Comparison of ENCODE assay signal across 20 mouse cellular contexts in the genomic region with DNA sequence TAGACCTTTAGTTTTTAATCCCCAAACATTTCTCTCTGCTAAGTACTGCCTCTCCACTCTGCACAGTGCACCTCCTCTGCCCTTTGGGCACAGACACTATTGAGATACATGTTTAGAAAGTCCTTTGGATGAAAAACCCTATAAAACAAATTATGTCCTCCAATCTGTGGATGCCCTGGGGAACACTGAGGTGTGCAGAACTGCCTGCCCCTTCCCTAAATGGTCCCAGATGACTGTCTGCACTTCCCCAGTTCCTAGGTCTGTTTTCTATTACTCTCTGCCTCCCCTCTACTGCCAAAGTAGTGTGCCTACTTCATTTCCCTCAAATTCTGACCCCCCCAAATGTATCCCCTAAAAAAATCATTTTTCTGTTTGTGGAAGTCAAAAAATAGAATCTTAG.
DNase-seq lines count a peak whose midpoint lies in the region; ATAC-seq lines count a peak whose summit lies in the region.
"Had no signal": no experiment of that assay in that cellular context is flagged by ENCODE, and none has a peak within 500 bp of the region (broad histone marks: within the 10 kb centered on the region; RNA-seq: fewer than 3 reads in every experiment).

No protein-coding gene starts in this region.

- H3K36me3 ChIP-seq in hindbrain, embryonic 16.5 days (ENCODE audit: control insufficient read depth, insufficient read depth, low read length) = no peaks in the 10 kb centered on the region
- no peaks in the 10 kb centered on the region for H3K36me3 ChIP-seq in hindbrain, embryonic 12.5 days
- no peaks in the 10 kb centered on the region for H3K36me3 ChIP-seq in embryonic facial prominence, embryonic 10.5 days (replicated peaks)
- H3K36me3 ChIP-seq in limb, embryonic 10.5 days = no peaks in the 10 kb centered on the region
- H3K36me3 ChIP-seq: embryonic facial prominence, embryonic 13.5 days; heart, embryonic 15.5 days had no signal

- H3K4me2 ChIP-seq in hindbrain, embryonic 16.5 days (ENCODE audit: low read length) = no peak overlapping the region
- H3K4me2 ChIP-seq in hindbrain, embryonic 12.5 days (replicated peaks) = no peak overlapping the region
- H3K4me2 ChIP-seq: embryonic facial prominence, embryonic 13.5 days; forebrain, embryonic 13.5 days; heart, embryonic 11.5 days; heart, embryonic 15.5 days had no signal

- H3K27me3 ChIP-seq in hindbrain, embryonic 16.5 days (replicated peaks; ENCODE audit: control insufficient read depth, insufficient read depth, low read length) = no peaks in the 10 kb centered on the region
- no peaks in the 10 kb centered on the region for H3K27me3 ChIP-seq in hindbrain, embryonic 12.5 days
- H3K27me3 ChIP-seq in embryonic facial prominence, embryonic 10.5 days (replicated peaks; ENCODE audit: low read depth, poor library complexity, severe bottlenecking) = peaks cover 30% of the 10 kb centered on the region; the same call in 1 of the 2 replicates
- no peaks in the 10 kb centered on the region for H3K27me3 ChIP-seq in limb, embryonic 10.5 days (ENCODE audit: low read depth, poor library complexity, severe bottlenecking)
- H3K27me3 ChIP-seq: forebrain, embryonic 13.5 days; heart, embryonic 15.5 days had no signal

- DNase-seq in embryonic facial prominence, embryonic 10.5 days (ENCODE audit: low spot score) = peak; percentile 60
- DNase-seq in limb, embryonic 10.5 days (ENCODE audit: low spot score) = peak; percentile 60
- peak; percentile 18 for DNase-seq in mesoderm, embryonic 11.5 days (ENCODE audit: low read depth, low spot score)
- no peak for DNase-seq in retina, embryonic 14.5 days (ENCODE audit: low spot score)
- DNase-seq in layer of hippocampus, adult 8-10 months (ENCODE audit: low spot score in 2 of 2) = no peak
- DNase-seq in spleen, adult 12 weeks (ENCODE audit: low spot score) = no peak
- DNase-seq: adrenal gland, adult 2 months; adrenal gland, postnatal 36 days; forebrain, postnatal 0 days; gastrocnemius, postnatal 10 days; heart, adult 2 months; heart, postnatal 14 days; kidney, adult 11 months had no signal

- no peaks in the 10 kb centered on the region for H3K9me3 ChIP-seq in hindbrain, embryonic 16.5 days (ENCODE audit: control insufficient read depth, low read length)
- H3K9me3 ChIP-seq in hindbrain, embryonic 12.5 days (replicated peaks) = no peaks in the 10 kb centered on the region
- H3K9me3 ChIP-seq in embryonic facial prominence, embryonic 10.5 days = no peaks in the 10 kb centered on the region
- no peaks in the 10 kb centered on the region for H3K9me3 ChIP-seq in limb, embryonic 10.5 days (replicated peaks)
- H3K9me3 ChIP-seq: embryonic facial prominence, embryonic 13.5 days; forebrain, embryonic 13.5 days; heart, embryonic 15.5 days had no signal

- peak; percentile 29; the same call in 1 of the 2 replicates for ATAC-seq in hindbrain, embryonic 16.5 days
- no peak for ATAC-seq in hindbrain, embryonic 12.5 days (ENCODE audit: low FRiP score)
- ATAC-seq: forebrain, embryonic 13.5 days; forebrain, postnatal 0 days; hindbrain, postnatal 0 days had no signal

- H3K27ac ChIP-seq in hindbrain, embryonic 16.5 days (ENCODE audit: low read depth, low read length) = no peak overlapping the region
- H3K27ac ChIP-seq in hindbrain, embryonic 12.5 days = no peak overlapping the region
- H3K27ac ChIP-seq in embryonic facial prominence, embryonic 10.5 days (replicated peaks) = no peak overlapping the region
- H3K27ac ChIP-seq in limb, embryonic 10.5 days = peak overlapping the region; percentile 75
- H3K27ac ChIP-seq: embryonic facial prominence, embryonic 13.5 days; forebrain, embryonic 13.5 days; heart, adult 2 months; heart, embryonic 15.5 days; hindbrain, postnatal 0 days had no signal

- H3K4me3 ChIP-seq in hindbrain, embryonic 16.5 days (ENCODE audit: low read length) = no peak overlapping the region
- no peak overlapping the region for H3K4me3 ChIP-seq in hindbrain, embryonic 12.5 days
- no peak overlapping the region for H3K4me3 ChIP-seq in embryonic facial prominence, embryonic 10.5 days
- H3K4me3 ChIP-seq in limb, embryonic 10.5 days = no peak overlapping the region
- H3K4me3 ChIP-seq: embryonic facial prominence, embryonic 13.5 days; forebrain, embryonic 13.5 days; heart, adult 2 months; heart, embryonic 15.5 days had no signal

- no peaks in the 10 kb centered on the region for H3K4me1 ChIP-seq in hindbrain, embryonic 16.5 days (ENCODE audit: control insufficient read depth, insufficient read depth, low read depth, low read length)
- H3K4me1 ChIP-seq in hindbrain, embryonic 12.5 days = peaks cover 13% of the 10 kb centered on the region; the same call in 1 of the 2 replicates
- H3K4me1 ChIP-seq in embryonic facial prominence, embryonic 10.5 days = peaks cover 37% of the 10 kb centered on the region
- H3K4me1 ChIP-seq in limb, embryonic 10.5 days = peaks cover 51% of the 10 kb centered on the region

- no peak overlapping the region for H3K9ac ChIP-seq in hindbrain, embryonic 16.5 days (ENCODE audit: low read depth, low read length)
- no peak overlapping the region for H3K9ac ChIP-seq in hindbrain, embryonic 12.5 days
- H3K9ac ChIP-seq: embryonic facial prominence, embryonic 13.5 days; forebrain, embryonic 13.5 days; forebrain, postnatal 0 days; heart, embryonic 15.5 days had no signal

Comparison
In these comparisons a context has a peak if more than half of its experiments do, and no peak if none do; other contexts are left out.
1. DNase-seq: peak in embryonic facial prominence, embryonic 10.5 days (single experiment), limb, embryonic 10.5 days (single experiment) and mesoderm, embryonic 11.5 days (single experiment); none in retina, embryonic 14.5 days (single experiment), layer of hippocampus, adult 8-10 months (0 of 2) and spleen, adult 12 weeks (single experiment).